Mouse (Mus musculus): ENCODE results near the gene Def6.

The Def6 gene

DNA sequence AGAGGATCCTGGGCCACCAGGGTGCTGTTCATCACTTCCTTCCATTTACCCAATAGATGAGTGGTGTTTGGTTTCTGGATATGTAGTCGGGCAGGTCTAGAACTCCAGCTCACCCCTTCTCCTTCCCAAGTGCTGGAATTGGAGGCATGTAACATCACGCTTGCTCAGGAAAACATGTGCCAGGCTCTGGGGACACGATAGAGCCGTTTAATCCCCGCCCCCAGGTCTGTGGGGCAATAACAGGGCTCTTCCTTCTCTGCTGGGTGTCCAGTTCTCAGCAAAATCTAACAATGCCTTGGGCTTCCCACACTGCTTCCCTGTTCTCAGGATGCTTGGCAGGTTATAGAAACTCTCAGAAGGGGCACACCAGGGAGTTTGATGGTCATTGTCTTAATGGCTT is 29.8 kb downstream of the Def6 start:
- DNase-seq (ENCODE audit: inconsistent age in 2 of 2, low spot score in 1 of 2), result no peak

- DNase-seq (ENCODE audit: inconsistent age in 2 of 2, low spot score in 1 of 2), result no peak
These were observed 30.3 kb downstream of the Def6 start for GRCm38 (mm10) chr17:28237874-28238273.

DNA sequence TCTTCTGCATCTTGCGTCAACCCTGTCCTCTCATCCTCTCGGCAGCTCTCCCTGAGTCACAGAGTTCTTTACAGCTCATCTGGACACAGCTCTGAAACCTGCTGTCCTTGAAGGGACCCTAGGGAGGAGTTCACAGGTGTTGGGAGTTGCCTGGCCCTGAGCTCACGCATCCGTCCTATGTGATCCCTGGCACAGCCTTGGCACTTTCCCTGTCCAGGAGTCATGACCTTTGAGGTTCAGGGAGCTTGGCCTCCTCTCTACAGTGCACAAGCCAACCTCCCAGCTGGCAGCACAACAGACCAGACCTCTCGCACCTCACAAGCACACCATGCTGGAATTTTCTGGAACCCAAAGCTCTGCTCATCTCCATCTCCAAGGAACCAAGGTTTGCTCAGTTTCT is 33.3 kb downstream of the Def6 start:
- no peak for DNase-seq (ENCODE audit: inconsistent age in 2 of 2, low spot score in 1 of 2)

GRCm38 (mm10) chr17:28242296-28242695 is 34.7 kb downstream of the Def6 start:
- peak in 1 of 2 experiments; percentile 72 for DNase-seq (ENCODE audit: inconsistent age in 2 of 2, low spot score in 1 of 2)

DNA sequence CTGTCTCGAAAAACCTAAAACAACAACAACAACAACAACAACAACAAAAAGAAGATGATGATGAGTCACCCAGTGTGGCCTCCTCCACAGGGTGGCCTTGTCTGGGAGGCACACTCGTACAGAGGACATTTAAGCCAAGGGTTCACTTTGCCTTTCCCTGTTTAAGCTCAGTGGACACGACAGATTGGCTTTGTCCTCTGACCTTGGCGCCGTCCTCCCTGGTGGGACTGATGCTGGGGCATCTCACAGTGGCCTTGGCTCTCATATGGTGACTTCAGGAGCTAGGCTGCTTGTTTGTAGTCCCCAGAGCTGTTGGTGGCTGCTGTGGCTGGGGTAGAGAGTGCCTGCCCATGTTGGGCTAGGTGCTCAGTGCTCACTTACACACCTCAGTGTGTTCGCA is 36.6 kb downstream of the Def6 start:
- DNase-seq (ENCODE audit: inconsistent age in 2 of 2, low spot score in 1 of 2), result peak in 1 of 2 experiments; percentile 74

- no peak for DNase-seq (ENCODE audit: inconsistent age in 2 of 2, low spot score in 1 of 2)
These were observed 37.1 kb downstream of the Def6 start for GRCm38 (mm10) chr17:28244714-28245113.

- DNase-seq (ENCODE audit: inconsistent age in 2 of 2, low spot score in 1 of 2), result no peak
These were observed 39.1 kb downstream of the Def6 start for GRCm38 (mm10) chr17:28246640-28247039.

DNA sequence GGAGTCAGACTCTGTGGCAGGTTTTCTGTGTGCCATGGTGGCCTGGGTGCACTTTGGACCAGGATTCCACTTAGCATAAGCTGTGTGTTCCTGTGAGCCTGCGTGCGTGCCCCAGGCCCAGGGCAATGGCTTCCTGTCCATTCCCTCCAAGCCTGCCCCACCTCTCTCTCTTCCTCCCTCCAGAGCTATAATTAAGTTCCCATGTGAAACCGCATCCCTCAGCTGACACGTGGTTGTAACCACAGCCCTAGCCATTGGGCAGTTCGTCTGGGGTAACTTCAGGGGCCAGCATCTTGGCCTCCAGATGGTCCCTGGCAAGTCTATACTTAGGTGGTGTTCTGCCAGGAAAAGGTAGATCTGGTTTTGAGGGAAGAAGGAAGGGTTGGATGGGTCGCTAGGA is 40.0 kb downstream of the Def6 start:
- DNase-seq (ENCODE audit: inconsistent age in 2 of 2, low spot score in 1 of 2), result no peak

GRCm38 (mm10) chr17:28249062-28249461 is 41.5 kb downstream of the Def6 start:
- DNase-seq (ENCODE audit: inconsistent age in 2 of 2, low spot score in 1 of 2), result no peak

- DNase-seq (ENCODE audit: inconsistent age in 2 of 2, low spot score in 1 of 2), result no peak
These were observed 44.2 kb downstream of the Def6 start for GRCm38 (mm10) chr17:28251579-28252280.

- DNase-seq (ENCODE audit: inconsistent age in 2 of 2, low spot score in 1 of 2), result no peak
These were observed 44.7 kb downstream of the Def6 start for GRCm38 (mm10) chr17:28252281-28252648.

GRCm38 (mm10) chr17:28253216-28253615 is 45.6 kb downstream of the Def6 start:
- DNase-seq (ENCODE audit: inconsistent age in 2 of 2, low spot score in 1 of 2), result no peak

GRCm38 (mm10) chr17:28254804-28255203 is 47.2 kb downstream of the Def6 start:
- DNase-seq (ENCODE audit: inconsistent age in 2 of 2, low spot score in 1 of 2), result no peak

- DNase-seq (ENCODE audit: inconsistent age in 2 of 2, low spot score in 1 of 2), result no peak
These were observed 48.1 kb downstream of the Def6 start for GRCm38 (mm10) chr17:28255651-28256050.

- peak; percentile 66 to 91 for DNase-seq (ENCODE audit: inconsistent age in 2 of 2, low spot score in 1 of 2)
These were observed 49.2 kb downstream of the Def6 start for GRCm38 (mm10) chr17:28256651-28257328.

DNA sequence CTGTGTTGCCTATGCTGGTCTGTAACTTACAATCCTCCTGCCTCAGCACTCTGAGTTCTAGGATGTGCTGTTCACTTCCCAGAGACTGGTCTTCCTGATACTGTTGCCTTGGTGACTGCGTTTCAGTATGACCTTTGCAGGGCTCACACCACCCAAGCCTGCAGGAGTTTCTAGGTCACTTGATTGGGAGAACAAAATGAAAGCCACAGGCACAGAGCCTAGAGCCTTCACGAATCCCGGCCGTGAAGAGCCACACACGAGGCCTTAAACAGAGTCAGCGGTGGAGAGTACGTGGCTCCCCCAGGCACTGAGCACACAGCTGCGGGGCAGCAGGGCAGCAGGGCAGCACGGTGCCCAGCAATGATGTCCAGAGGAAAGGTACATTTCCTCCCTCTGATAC is 50.7 kb downstream of the Def6 start:
- peak; percentile 71 to 86 for DNase-seq (ENCODE audit: inconsistent age in 2 of 2, low spot score in 1 of 2)

DNA sequence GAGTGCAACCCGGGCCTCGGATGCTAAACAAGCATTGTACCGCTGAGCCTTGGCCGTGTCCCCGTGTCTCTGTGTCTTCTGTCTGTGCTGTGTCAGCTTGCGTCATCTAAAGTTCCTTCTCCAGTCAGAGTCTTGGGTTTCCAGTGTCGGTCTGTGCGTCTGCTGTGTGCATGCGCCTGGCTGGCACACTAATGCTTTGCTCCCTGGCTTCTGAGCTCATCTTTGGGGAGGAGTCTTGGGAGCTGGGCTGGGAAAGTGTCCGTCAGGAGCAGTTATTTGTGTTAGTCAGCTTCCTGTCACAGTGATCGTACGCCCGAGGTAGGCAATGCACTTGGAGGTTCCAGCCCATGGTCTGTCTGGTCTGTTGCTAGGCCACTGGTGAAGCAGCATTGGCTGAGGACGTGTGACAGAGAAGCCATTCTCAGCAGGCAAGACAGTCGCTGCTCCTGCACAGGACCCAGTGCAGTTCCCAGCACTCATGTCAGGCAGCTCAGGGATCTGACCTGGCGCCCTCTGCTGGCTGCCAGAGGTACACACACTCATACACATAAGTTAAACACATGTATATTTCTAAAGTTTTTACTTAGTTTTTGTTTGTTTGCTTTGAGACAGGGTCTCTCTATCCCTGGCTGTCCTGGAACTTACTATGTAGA is 52.4 kb downstream of the Def6 start:
- no peak for DNase-seq (ENCODE audit: inconsistent age in 2 of 2, low spot score in 1 of 2)

DNA sequence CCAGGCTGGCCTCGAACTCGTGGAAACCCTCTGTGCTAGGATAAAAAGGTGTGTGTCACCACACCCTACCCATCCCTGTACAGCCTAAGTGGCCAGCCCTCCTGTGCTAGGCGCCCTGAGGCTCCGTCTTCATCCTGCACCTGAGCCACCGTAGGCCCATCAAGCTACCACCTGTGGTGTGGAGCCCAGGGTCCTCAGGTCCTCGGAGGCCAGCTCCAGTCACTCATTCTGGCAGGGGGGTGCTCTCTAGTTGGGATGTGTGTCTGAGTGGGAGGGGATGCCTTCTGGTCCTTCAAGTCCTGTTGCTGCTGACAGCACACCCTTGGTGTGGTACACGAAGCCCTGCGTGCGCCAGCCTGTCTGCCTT is 52.9 kb downstream of the Def6 start:
- no peak for DNase-seq (ENCODE audit: inconsistent age in 2 of 2, low spot score in 1 of 2)

DNA sequence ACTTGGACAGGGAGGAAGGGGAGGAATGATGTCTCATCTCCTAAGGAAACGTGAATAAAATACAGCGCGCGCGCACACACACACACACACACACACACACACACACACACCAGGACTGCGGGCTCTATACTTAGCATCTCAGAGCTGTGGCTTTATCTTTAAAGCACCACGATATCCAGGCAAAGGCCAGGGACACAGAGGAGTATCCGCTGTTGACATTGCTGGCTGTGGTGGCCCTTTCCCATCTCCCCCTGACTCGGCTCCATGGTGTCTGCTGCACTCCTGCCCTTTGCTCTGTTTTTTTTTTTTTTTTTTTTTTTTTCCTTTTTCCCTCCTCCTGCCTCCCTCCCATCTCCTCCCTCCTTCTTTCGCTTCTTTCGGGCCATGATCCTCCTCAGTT is 54.2 kb downstream of the Def6 start:
- DNase-seq (ENCODE audit: inconsistent age in 2 of 2, low spot score in 1 of 2), result no peak

- DNase-seq (ENCODE audit: inconsistent age in 2 of 2, low spot score in 1 of 2), result no peak
These were observed 55.8 kb downstream of the Def6 start for GRCm38 (mm10) chr17:28263181-28263894.

DNA sequence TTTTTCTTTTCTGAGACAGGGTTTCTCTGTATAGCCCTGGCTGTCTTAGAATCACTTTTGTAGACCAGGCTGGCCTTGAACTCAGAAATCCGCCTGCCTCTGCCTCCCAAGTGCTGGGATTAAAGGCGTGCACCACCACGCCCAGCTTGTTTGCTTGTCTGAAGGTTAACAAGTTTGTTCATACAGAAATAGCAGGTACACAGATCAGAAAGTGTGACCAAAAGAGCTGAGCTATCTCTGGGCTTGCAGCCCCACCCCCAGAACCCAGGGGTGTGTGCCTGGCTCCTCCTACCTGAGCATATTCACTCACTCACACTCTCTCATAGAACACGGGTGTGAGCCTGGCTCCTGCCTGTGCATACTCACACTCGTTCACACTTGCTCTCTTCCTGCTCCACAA is 59.7 kb downstream of the Def6 start:
- no peak for DNase-seq (ENCODE audit: inconsistent age in 2 of 2, low spot score in 1 of 2)

- no peak for DNase-seq (ENCODE audit: inconsistent age in 2 of 2, low spot score in 1 of 2)
These were observed 62.6 kb downstream of the Def6 start for GRCm38 (mm10) chr17:28270165-28270564.

Data from adrenal gland, adult (tissue).